Mouse (Mus musculus): ENCODE measurements at regions not wholly inside any gene's neighbourhood (a gene's known extent, or its start where the extent isn't known, plus 50 kb on each side); places are given as distances from the start of the nearest gene placed in this dataset.

- WGBS, result 79% methylated on average over 5 of the region's 5 CpGs
- H3K27me3 ChIP-seq (ENCODE audit: control insufficient read depth, insufficient read depth, low read length), result no peaks in the 10 kb centered on the region
- H3K9ac ChIP-seq (ENCODE audit: low read depth, low read length), result no peak overlapping the region
- DNase-seq (ENCODE audit: low spot score) (no peak), ATAC-seq (ENCODE audit: low FRiP score) (no peak)
- no peaks in the 10 kb centered on the region for H3K9me3 ChIP-seq (ENCODE audit: control insufficient read depth, low read length)
- no peak overlapping the region for H3K4me3 ChIP-seq (ENCODE audit: low read depth, low read length)
- H3K36me3 ChIP-seq (ENCODE audit: control insufficient read depth, insufficient read depth, low read length), result no peaks in the 10 kb centered on the region
- no peak overlapping the region for H3K4me2 ChIP-seq (replicated peaks; ENCODE audit: low read depth, low read length)
- H3K4me1 ChIP-seq (replicated peaks; ENCODE audit: control insufficient read depth, insufficient read depth, low read length), result no peaks in the 10 kb centered on the region
- H3K27ac ChIP-seq (ENCODE audit: low read depth, low read length), result no peak overlapping the region
Measured at GRCm38 (mm10) chr9:112308950-112309349, 73.2 kb upstream of the Arpp21 start.

DNA sequence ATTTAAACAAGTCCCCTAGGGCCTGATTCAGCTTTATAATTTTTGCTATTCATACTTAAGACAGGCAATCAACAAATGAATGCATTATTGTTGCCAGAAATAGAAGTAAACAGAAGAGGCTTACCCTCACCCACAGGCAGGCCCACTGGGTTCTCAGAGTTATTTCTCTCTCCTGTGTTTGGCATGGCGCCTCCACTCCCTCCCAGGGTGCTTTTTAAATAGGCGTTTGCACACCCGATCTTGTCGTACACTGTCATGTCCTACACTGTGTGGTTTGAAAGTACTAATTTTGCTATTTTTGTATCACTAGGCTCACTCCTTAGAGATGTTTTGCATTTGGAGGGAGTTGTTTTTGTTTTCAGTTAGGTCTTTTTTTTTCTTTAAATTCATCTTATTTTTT, 72.1 kb upstream of the Arpp21 start:
- DNase-seq (ENCODE audit: low spot score) (no peak), ATAC-seq (ENCODE audit: low FRiP score) (no peak)
- WGBS, result 89% methylated on average over 4 of the region's 4 CpGs
- H3K4me3 ChIP-seq (ENCODE audit: low read depth, low read length), result no peak overlapping the region
- no peak overlapping the region for H3K4me2 ChIP-seq (replicated peaks; ENCODE audit: low read depth, low read length)
- no peaks in the 10 kb centered on the region for H3K9me3 ChIP-seq (ENCODE audit: control insufficient read depth, low read length)
- no peaks in the 10 kb centered on the region for H3K36me3 ChIP-seq (ENCODE audit: control insufficient read depth, insufficient read depth, low read length)
- H3K27me3 ChIP-seq (ENCODE audit: control insufficient read depth, insufficient read depth, low read length), result no peaks in the 10 kb centered on the region
- no peak overlapping the region for H3K9ac ChIP-seq (ENCODE audit: low read depth, low read length)
- H3K27ac ChIP-seq (ENCODE audit: low read depth, low read length), result no peak overlapping the region
- no peaks in the 10 kb centered on the region for H3K4me1 ChIP-seq (replicated peaks; ENCODE audit: control insufficient read depth, insufficient read depth, low read length)

GRCm38 (mm10) chr9:112291875-112292274, 56.1 kb upstream of the Arpp21 start:
- no peaks in the 10 kb centered on the region for H3K9me3 ChIP-seq (ENCODE audit: control insufficient read depth, low read length)
- no peak overlapping the region for H3K4me3 ChIP-seq (ENCODE audit: low read depth, low read length)
- H3K36me3 ChIP-seq (ENCODE audit: control insufficient read depth, insufficient read depth, low read length), result no peaks in the 10 kb centered on the region
- H3K9ac ChIP-seq (ENCODE audit: low read depth, low read length), result no peak overlapping the region
- no peak overlapping the region for H3K4me2 ChIP-seq (replicated peaks; ENCODE audit: low read depth, low read length)
- H3K27ac ChIP-seq (ENCODE audit: low read depth, low read length), result no peak overlapping the region
- 88% methylated on average over 3 of the region's 3 CpGs for WGBS
- no peaks in the 10 kb centered on the region for H3K4me1 ChIP-seq (replicated peaks; ENCODE audit: control insufficient read depth, insufficient read depth, low read length)
- no peaks in the 10 kb centered on the region for H3K27me3 ChIP-seq (ENCODE audit: control insufficient read depth, insufficient read depth, low read length)
- DNase-seq (ENCODE audit: low spot score) (no peak), ATAC-seq (ENCODE audit: low FRiP score) (no peak)

Measured in hindbrain, embryonic 11.5 days (tissue).